Mouse (Mus musculus): ENCODE data around the gene Olfr1348. TPM values are rescaled to one million over a fixed set of nuclear protein-coding genes. Genes with fewer than 3 reads are reported as not detected.
"Not testable (repeated sequence)": the region's sequence is repeated elsewhere in the genome, so short reads cannot be mapped to it uniquely, and the experiment has no call there.

The Olfr1348 gene
- not detected for total RNA-seq (2021)
- long read RNA-seq, experiment 1: 0 reads
- long read RNA-seq, experiment 2: 0 reads

- DNase-seq (ENCODE audit: low spot score in 2 of 2): no peak
- intact Hi-C loops (cut with DNase I): no loop called here
These were observed at the start of gene Olfr1348 for GRCm38 (mm10) chr7:6508648-6509047. Gene Olfr1348, minus strand, starts transcription at chr7:6508748.

GRCm38 (mm10) chr7:6526141-6526540 lies 17.6 kb upstream of the Olfr1348 start:
- peak; percentile 16 to 17 for DNase-seq (ENCODE audit: low spot score in 2 of 2)
- intact Hi-C loops (cut with DNase I): no loop called here

- intact Hi-C loops (cut with DNase I): no loop called here
- DNase-seq (ENCODE audit: low spot score in 2 of 2): peak in 1 of 2 experiments; percentile 3
These were observed 16.5 kb upstream of the Olfr1348 start for GRCm38 (mm10) chr7:6525001-6525400.

GRCm38 (mm10) chr7:6522850-6523249 lies 14.3 kb upstream of the Olfr1348 start, which contains the start of gene Olfr1349:
Gene Olfr1349, minus strand, starts transcription at chr7:6522950.
- intact Hi-C loops (cut with DNase I): no loop called here

GRCm38 (mm10) chr7:6521666-6522065 lies 13.1 kb upstream of the Olfr1348 start:
- no peak for DNase-seq (ENCODE audit: low spot score in 2 of 2)
- intact Hi-C loops (cut with DNase I): no loop called here

More at GRCm38 (mm10) chr7:6522850-6523249, 14.3 kb upstream of the Olfr1348 start, which contains the start of gene Olfr1349:
- no peak for DNase-seq (ENCODE audit: low spot score in 2 of 2)

GRCm38 (mm10) chr7:6499655-6500054 lies 8.9 kb downstream of the Olfr1348 start, which contains the start of gene Olfr1347:
Gene Olfr1347, minus strand, starts transcription at chr7:6499755.
- intact Hi-C loops (cut with DNase I): no loop called here

GRCm38 (mm10) chr7:6486841-6487240 lies 21.7 kb downstream of the Olfr1348 start, which contains the start of gene Olfr5:
Gene Olfr5, minus strand, starts transcription at chr7:6486941.
- DNase-seq (ENCODE audit: low spot score in 2 of 2): no peak
- intact Hi-C loops (cut with DNase I): loop anchor here (10.0 kb wide), 1 partner anchor 58 kb away; no protein-coding TSS in a partner anchor

More at GRCm38 (mm10) chr7:6499655-6500054, 8.9 kb downstream of the Olfr1348 start, which contains the start of gene Olfr1347:
- DNase-seq (ENCODE audit: low spot score in 2 of 2): no peak

- DNase-seq (ENCODE audit: low spot score in 2 of 2); intact Hi-C loops (cut with DNase I): not testable (repeated sequence)
These were observed 30.9 kb downstream of the Olfr1348 start for GRCm38 (mm10) chr7:6477633-6478032.

GRCm38 (mm10) chr7:6466951-6467350 lies 41.6 kb downstream of the Olfr1348 start, which contains the start of gene Olfr1346:
Gene Olfr1346, plus strand, starts transcription at chr7:6467101.
- DNase-seq (ENCODE audit: low spot score in 2 of 2): no peak
- intact Hi-C loops (cut with DNase I): no loop called here

- DNase-seq (ENCODE audit: low spot score in 2 of 2): no peak
These were observed 52.1 kb downstream of the Olfr1348 start for GRCm38 (mm10) chr7:6456399-6456798.

GRCm38 (mm10) chr7:6455868-6456267 lies 52.7 kb downstream of the Olfr1348 start, which contains the start of gene Olfr1336:
Gene Olfr1336, plus strand, starts transcription at chr7:6456168.
- intact Hi-C loops (cut with DNase I): no loop called here
- DNase-seq (ENCODE audit: low spot score in 2 of 2): no peak

More at GRCm38 (mm10) chr7:6456399-6456798, 52.1 kb downstream of the Olfr1348 start:
- intact Hi-C loops (cut with DNase I): no loop called here

Other genes starting within 250 kb of the Olfr1348 start
- 10 to 100 TPM; 10.1 to 12.1 TPM for gene Zfp667, start 222.2 kb downstream of the Olfr1348 start, total RNA-seq (2021)
- 10 to 100 TPM; 11.8 to 13.7 TPM for gene Zfp583, start 177.5 kb downstream of the Olfr1348 start, total RNA-seq (2021)
- 1 to 10 TPM; 7.4 to 7.5 TPM for gene Gm3854, start 165.0 kb downstream of the Olfr1348 start, total RNA-seq (2021)
- gene Zfp78, start 145.5 kb downstream of the Olfr1348 start, total RNA-seq (2021): 1 to 10 TPM; 2.9 to 3.1 TPM
- gene Zfp28, start 125.5 kb downstream of the Olfr1348 start, total RNA-seq (2021): 1 to 10 TPM; 5.0 to 8.9 TPM
- gene Smim17, start 110.0 kb downstream of the Olfr1348 start, total RNA-seq (2021): 10 to 100 TPM; 15.7 to 17.9 TPM
- gene Gm20715, start 98.5 kb downstream of the Olfr1348 start, total RNA-seq (2021): under 1 TPM in 1 of 2 experiments, not detected in 1; 0.37 TPM
- gene Olfr1344, start 70.1 kb downstream of the Olfr1348 start, total RNA-seq (2021): 1 to 10 TPM in 1 of 2 experiments, under 1 TPM in 1; 0.97 to 2.0 TPM
- gene Olfr1336, start 52.6 kb downstream of the Olfr1348 start, total RNA-seq (2021): not detected
- not detected for gene Olfr1346, start 41.6 kb downstream of the Olfr1348 start, total RNA-seq (2021)
- gene Olfr5, start 21.8 kb downstream of the Olfr1348 start, total RNA-seq (2021): not detected
- not detected for gene Olfr1347, start 9.0 kb downstream of the Olfr1348 start, total RNA-seq (2021)
- gene Olfr1349, start 14.2 kb upstream of the Olfr1348 start, total RNA-seq (2021): not detected
- not detected for gene Olfr1350, start 56.1 kb upstream of the Olfr1348 start, total RNA-seq (2021)
- 1 to 10 TPM; 3.7 to 7.0 TPM for gene Zim1, start 187.7 kb upstream of the Olfr1348 start, total RNA-seq (2021)
- gene Peg3, start 221.7 kb upstream of the Olfr1348 start, total RNA-seq (2021): 100 to 1,000 TPM; 185 to 197 TPM
- gene Usp29, start 221.8 kb upstream of the Olfr1348 start, total RNA-seq (2021): 10 to 100 TPM; 40.0 to 44.0 TPM

All from left cerebral cortex, postnatal 14 days (tissue).